Mouse (Mus musculus) kidney, adult 2 months (tissue): ENCODE measurements around the gene Arhgef15. TPM values are rescaled to one million over a fixed set of nuclear protein-coding genes. Genes with fewer than 3 reads are reported as not detected.

Experiments
- DNase-seq: peaks from one replicate; pipeline ENCODE4 v3.0.0; 2021
- H3K27ac ChIP-seq: fragments of 200-500 bp; 2 replicates; pipeline ENCODE4 v1.5.1; 2012; ENCODE audit warnings: low read depth, low read length, control low read depth, inconsistent platforms; ENCODE audit not compliant: insufficient read depth
- H3K27me3 ChIP-seq: fragments of 200-500 bp; replicated peaks from 2 replicates; pipeline ENCODE4 v1.6.1; 2012; ENCODE audit warnings: mild to moderate bottlenecking, moderate library complexity, low read length, inconsistent platforms; ENCODE audit not compliant: control insufficient read depth, insufficient read depth
- H3K36me3 ChIP-seq: fragments of 200-500 bp; 2 replicates; pipeline ENCODE4 v1.6.1; 2012; ENCODE audit warnings: mild to moderate bottlenecking, moderate library complexity, low read length, inconsistent platforms; ENCODE audit not compliant: control insufficient read depth, insufficient read depth
- H3K4me1 ChIP-seq: fragments of 200-500 bp; 2 replicates; pipeline ENCODE4 v1.6.1; 2011; ENCODE audit warnings: low read length; ENCODE audit not compliant: control insufficient read depth, insufficient read depth
- H3K4me3 ChIP-seq: fragments of 200-500 bp; 2 replicates; pipeline ENCODE4 v1.5.1; 2011; ENCODE audit warnings: mild to moderate bottlenecking, low read depth, low read length, control low read depth; ENCODE audit not compliant: insufficient read depth
- CTCF ChIP-seq: fragments of 200-500 bp; conservative IDR thresholded peaks from 2 replicates; pipeline ENCODE4 v1.5.1; 2011; ENCODE audit warnings: low read depth, mild to moderate bottlenecking, control low read depth, low read length, moderate library complexity, mixed read lengths; ENCODE audit not compliant: insufficient read depth, insufficient read length
- POLR2A ChIP-seq: fragments of 200-500 bp; IDR thresholded peaks from one replicate; pipeline ENCODE4 v1.6.1; 2011; ENCODE audit warnings: low read depth, low read length, control low read depth
- WGBS: fragments of 180-500 bp; shearing (Covaris S2); methylation state at CpG from one replicate; pipeline ENCODE4 v1.1.7; 2018; 5-methylcytosine and 5-hydroxymethylcytosine counted together
- polyA plus RNA-seq: library from polyadenylated mRNA; depleted of rRNA; stranded (reverse); fragments of >200 nt; gene quantifications from 2 replicates; pipeline ENCODE4 v1.2.3, GENCODE M21; 2012; rRNA removed

Gene Arhgef15
- polyA plus RNA-seq, 1 experiment, result 38.2 TPM

DNA sequence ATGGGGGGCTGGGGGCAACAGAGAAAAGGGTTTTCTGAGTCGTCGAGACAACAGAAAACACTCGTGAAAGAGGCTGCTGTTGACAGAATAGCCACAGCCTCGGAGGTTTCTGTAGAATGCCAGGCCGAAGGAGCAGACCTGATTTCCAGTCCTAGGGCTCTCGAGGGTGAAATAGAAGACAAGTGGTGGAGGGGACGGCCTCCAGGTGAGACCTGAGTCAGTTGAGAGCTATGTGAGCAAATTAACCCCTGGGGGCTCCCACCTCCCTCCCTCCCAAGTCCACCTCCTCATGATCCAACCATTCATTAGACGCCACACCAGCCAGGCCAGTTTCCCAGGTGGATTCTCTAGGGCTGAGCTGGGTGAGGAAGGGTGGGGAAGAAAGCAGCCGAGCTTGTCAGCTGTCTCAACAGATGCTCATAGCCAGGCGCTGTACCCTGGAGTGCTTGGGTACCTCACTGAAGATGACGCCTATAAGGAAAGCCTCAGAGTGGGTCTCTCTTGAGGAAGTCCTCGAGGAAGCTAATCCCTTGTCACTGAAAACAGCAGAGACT is 63.3 kb downstream of the Arhgef15 start:
- Histone ChIP-seq H3K36me3 (no peaks in the 10 kb centered on the region), H3K27ac (no peak overlapping the region), H3K27me3 (no peaks in the 10 kb centered on the region), H3K4me1 (no peaks in the 10 kb centered on the region), H3K4me3 (no peak overlapping the region)
- 76% methylated on average over 12 of the region's 12 CpGs for WGBS
- TF ChIP-seq CTCF (no peak), POLR2A (no peak)
- no peak for DNase-seq

Other genes with a start within 250 kb of the Arhgef15 start
- gene Ndel1, start 85.6 kb downstream of the Arhgef15 start, polyA plus RNA-seq, result 88.9 and 104 TPM in 2 replicates
- 0.07 and 0.13 TPM in 2 replicates for gene Rnf222, start 68.9 kb downstream of the Arhgef15 start, polyA plus RNA-seq
- 1,040 and 1,128 TPM in 2 replicates for gene Rpl26, start 55.9 kb downstream of the Arhgef15 start, polyA plus RNA-seq
- gene Odf4, start 30.4 kb downstream of the Arhgef15 start, polyA plus RNA-seq, result 0.33 and 0.46 TPM in 2 replicates
- gene Slc25a35, start 10.7 kb upstream of the Arhgef15 start, polyA plus RNA-seq, result 38.9 and 46.2 TPM in 2 replicates
- gene Rangrf, start 17.7 kb upstream of the Arhgef15 start, polyA plus RNA-seq, result 43.0 and 43.9 TPM in 2 replicates
- 17.2 and 18.4 TPM in 2 replicates for gene Pfas, start 51.0 kb upstream of the Arhgef15 start, polyA plus RNA-seq
- 30.1 and 31.4 TPM in 2 replicates for gene Ctc1, start 58.4 kb upstream of the Arhgef15 start, polyA plus RNA-seq
- 1.7 TPM in 2 replicates for gene Aurkb, start 88.2 kb upstream of the Arhgef15 start, polyA plus RNA-seq
- 14.8 and 15.6 TPM in 2 replicates for gene Borcs6, start 102.2 kb upstream of the Arhgef15 start, polyA plus RNA-seq
- 41.7 and 48.0 TPM in 2 replicates for gene Tmem107, start 113.3 kb upstream of the Arhgef15 start, polyA plus RNA-seq
- gene Vamp2, start 131.0 kb upstream of the Arhgef15 start, polyA plus RNA-seq, result 102 and 106 TPM in 2 replicates
- 13.5 and 14.7 TPM in 2 replicates for gene Per1, start 137.7 kb upstream of the Arhgef15 start, polyA plus RNA-seq
- gene Hes7, start 162.9 kb upstream of the Arhgef15 start, polyA plus RNA-seq, result 0.18 and 0.19 TPM in 2 replicates
- gene 9130213A22Rik, start 165.1 kb upstream of the Arhgef15 start, polyA plus RNA-seq, result 0.74 and 0.79 TPM in 2 replicates
- gene Aloxe3, start 168.4 kb upstream of the Arhgef15 start, polyA plus RNA-seq, result 0.39 and 0.48 TPM in 2 replicates
- gene Alox12b, start 199.5 kb upstream of the Arhgef15 start, polyA plus RNA-seq, result 0.27 TPM in 2 replicates
- 0.05 and 0.08 TPM in 2 replicates for gene Alox8, start 240.4 kb upstream of the Arhgef15 start, polyA plus RNA-seq